Mouse (Mus musculus): Measurements from ENCODE around the gene Gm21981. TPM values are rescaled to one million over a fixed set of nuclear protein-coding genes. Genes with fewer than 3 reads are reported as not detected.

Gm21981 gene
- polyA plus RNA-seq, 1 experiment, result 5.8 TPM

GRCm38 (mm10) chr17:47693671-47694441, 399 bp downstream of the Gm21981 start:
- TF ChIP-seq CTCF (IDR thresholded peaks at IDR 0.05; ENCODE audit: extremely low read depth, insufficient read depth, low read length), result no peak
- no peak for TF ChIP-seq POLR2A (IDR thresholded peaks at IDR 0.05; ENCODE audit: extremely low read depth, insufficient read depth, low read length)
- H3K27ac ChIP-seq (ENCODE audit: insufficient read depth, low read length), result no peak overlapping the region

GRCm38 (mm10) chr17:47691650-47692049, 2.6 kb downstream of the Gm21981 start:
- TF ChIP-seq POLR2A (IDR thresholded peaks at IDR 0.05; ENCODE audit: extremely low read depth, insufficient read depth, low read length) (no peak), CTCF (IDR thresholded peaks at IDR 0.05; ENCODE audit: extremely low read depth, insufficient read depth, low read length) (no peak)
- H3K4me3 ChIP-seq (ENCODE audit: insufficient read depth, low read length), result no peak overlapping the region
- H3K4me1 ChIP-seq (ENCODE audit: control insufficient read depth, insufficient read depth, low read length), result peaks cover 1% of the 10 kb centered on the region; the same call in 1 of the 2 replicates
- H3K27ac ChIP-seq (ENCODE audit: insufficient read depth, low read length), result no peak overlapping the region

More at GRCm38 (mm10) chr17:47693671-47694441, 399 bp downstream of the Gm21981 start:
- peaks cover 1% of the 10 kb centered on the region; the same call in 1 of the 2 replicates for H3K4me1 ChIP-seq (ENCODE audit: control insufficient read depth, insufficient read depth, low read length)
- peak overlapping the region; percentile 48 for H3K4me3 ChIP-seq (ENCODE audit: insufficient read depth, low read length)

- TF ChIP-seq POLR2A (IDR thresholded peaks at IDR 0.05; ENCODE audit: extremely low read depth, insufficient read depth, low read length) (no peak), CTCF (IDR thresholded peaks at IDR 0.05; ENCODE audit: extremely low read depth, insufficient read depth, low read length) (no peak)
- H3K4me3 ChIP-seq (ENCODE audit: insufficient read depth, low read length), result peak overlapping the region; percentile 58; the same call in 1 of the 2 replicates
- H3K4me1 ChIP-seq (ENCODE audit: control insufficient read depth, insufficient read depth, low read length), result peaks cover 3% of the 10 kb centered on the region; the same call in 1 of the 2 replicates
- H3K27ac ChIP-seq (ENCODE audit: insufficient read depth, low read length), result no peak overlapping the region
These were observed 4.4 kb downstream of the Gm21981 start for GRCm38 (mm10) chr17:47689894-47690293.

- TF ChIP-seq POLR2A (IDR thresholded peaks at IDR 0.05; ENCODE audit: extremely low read depth, insufficient read depth, low read length) (peak; percentile 64), CTCF (IDR thresholded peaks at IDR 0.05; ENCODE audit: extremely low read depth, insufficient read depth, low read length) (no peak)
- H3K4me3 ChIP-seq (ENCODE audit: insufficient read depth, low read length), result peak within 1 kb of the TSS; percentile 58
- H3K4me1 ChIP-seq (ENCODE audit: control insufficient read depth, insufficient read depth, low read length), result peaks cover 3% of the 10 kb centered on the region; the same call in 1 of the 2 replicates
- H3K27ac ChIP-seq (ENCODE audit: insufficient read depth, low read length), result peak within 1 kb of the TSS; percentile 63; the same call in 1 of the 2 replicates
These were observed 5.4 kb downstream of the Gm21981 start, which contains the start of gene Frs3 for GRCm38 (mm10) chr17:47688608-47689575. Gene Frs3 (plus strand): TSS chr17:47689030.

GRCm38 (mm10) chr17:47688344-47688607, 6.0 kb downstream of the Gm21981 start, which contains the start of gene Tomm6:
Gene Tomm6 (minus strand): TSS chr17:47688386.
- Histone ChIP-seq H3K4me3 (ENCODE audit: insufficient read depth, low read length) (peak within 1 kb of the TSS; percentile 58), H3K4me1 (ENCODE audit: control insufficient read depth, insufficient read depth, low read length) (peaks cover 3% of the 10 kb centered on the region; the same call in 1 of the 2 replicates), H3K27ac (ENCODE audit: insufficient read depth, low read length) (peak within 1 kb of the TSS; percentile 63)
- TF ChIP-seq CTCF (IDR thresholded peaks at IDR 0.05; ENCODE audit: extremely low read depth, insufficient read depth, low read length) (no peak), POLR2A (IDR thresholded peaks at IDR 0.05; ENCODE audit: extremely low read depth, insufficient read depth, low read length) (no peak)

- peak overlapping the region; percentile 58 for H3K4me3 ChIP-seq (ENCODE audit: insufficient read depth, low read length)
- TF ChIP-seq POLR2A (IDR thresholded peaks at IDR 0.05; ENCODE audit: extremely low read depth, insufficient read depth, low read length), result peak; percentile 88
- no peak for TF ChIP-seq CTCF (IDR thresholded peaks at IDR 0.05; ENCODE audit: extremely low read depth, insufficient read depth, low read length)
- peaks cover 3% of the 10 kb centered on the region; the same call in 1 of the 2 replicates for H3K4me1 ChIP-seq (ENCODE audit: control insufficient read depth, insufficient read depth, low read length)
- H3K27ac ChIP-seq (ENCODE audit: insufficient read depth, low read length), result no peak overlapping the region; the same call in 1 of the 2 replicates
These were observed 6.6 kb downstream of the Gm21981 start for GRCm38 (mm10) chr17:47687409-47688343.

- Histone ChIP-seq H3K4me3 (ENCODE audit: insufficient read depth, low read length) (no peak overlapping the region), H3K27ac (ENCODE audit: insufficient read depth, low read length) (no peak overlapping the region), H3K4me1 (ENCODE audit: control insufficient read depth, insufficient read depth, low read length) (peaks cover 2% of the 10 kb centered on the region; the same call in 1 of the 2 replicates)
- no peak for TF ChIP-seq CTCF (IDR thresholded peaks at IDR 0.05; ENCODE audit: extremely low read depth, insufficient read depth, low read length)
- TF ChIP-seq POLR2A (IDR thresholded peaks at IDR 0.05; ENCODE audit: extremely low read depth, insufficient read depth, low read length), result no peak
These were observed 11.4 kb downstream of the Gm21981 start for GRCm38 (mm10) chr17:47682836-47683235.

GRCm38 (mm10) chr17:47678702-47679101, 15.6 kb downstream of the Gm21981 start:
- Histone ChIP-seq H3K27ac (ENCODE audit: insufficient read depth, low read length) (no peak overlapping the region), H3K4me1 (ENCODE audit: control insufficient read depth, insufficient read depth, low read length) (no peaks in the 10 kb centered on the region), H3K4me3 (ENCODE audit: insufficient read depth, low read length) (no peak overlapping the region)
- TF ChIP-seq CTCF (IDR thresholded peaks at IDR 0.05; ENCODE audit: extremely low read depth, insufficient read depth, low read length), result no peak
- no peak for TF ChIP-seq POLR2A (IDR thresholded peaks at IDR 0.05; ENCODE audit: extremely low read depth, insufficient read depth, low read length)

All from cortical plate, adult 2 months (tissue).